Mouse (Mus musculus) MEL-GATA-1-ER (cell line): Measurements from ENCODE around the gene Gm17349.
A peak's percentile ranks its signal among the peaks of the same experiment; 100 is the strongest.
"Not testable (repeated sequence)": the region's sequence is repeated elsewhere in the genome, so short reads cannot be mapped to it uniquely, and the experiment has no call there.

Experiments used
- DNase-seq: peaks from one replicate; pipeline ENCODE4 v3.0.0-alpha.2; 2012; ENCODE audit warnings: low read depth; ENCODE audit errors: extremely low read depth

Gene Gm17349

GRCm38 (mm10) chr15:99718461-99719021, 13.3 kb upstream of the Gm17349 start:
- DNase-seq = no peak

GRCm38 (mm10) chr15:99717386-99718334, 12.4 kb upstream of the Gm17349 start, which contains the start of gene Gpd1:
Gene Gpd1, plus strand, starts transcription at chr15:99717515.
- no peak for DNase-seq

GRCm38 (mm10) chr15:99716814-99717213, 11.5 kb upstream of the Gm17349 start:
- DNase-seq = no peak

- no peak for DNase-seq
These were observed 10.9 kb upstream of the Gm17349 start for GRCm38 (mm10) chr15:99715982-99716746.

GRCm38 (mm10) chr15:99715361-99715865, 10.1 kb upstream of the Gm17349 start:
- DNase-seq = peak; percentile 59

GRCm38 (mm10) chr15:99714858-99715257, 9.6 kb upstream of the Gm17349 start:
- peak; percentile 82 for DNase-seq

GRCm38 (mm10) chr15:99714206-99714605, 8.9 kb upstream of the Gm17349 start:
- DNase-seq = no peak

GRCm38 (mm10) chr15:99713569-99713968, 8.3 kb upstream of the Gm17349 start:
- DNase-seq = no peak

GRCm38 (mm10) chr15:99712666-99713559, 7.6 kb upstream of the Gm17349 start:
- no peak for DNase-seq

GRCm38 (mm10) chr15:99711491-99711890, 6.2 kb upstream of the Gm17349 start:
- DNase-seq = no peak

- DNase-seq = no peak
These were observed 5.2 kb upstream of the Gm17349 start for GRCm38 (mm10) chr15:99710221-99711190.

- no peak for DNase-seq
These were observed 2.9 kb upstream of the Gm17349 start for GRCm38 (mm10) chr15:99708176-99708575.

GRCm38 (mm10) chr15:99704881-99705280, 409 bp downstream of the Gm17349 start:
- DNase-seq = no peak

- no peak for DNase-seq
These were observed 1.1 kb downstream of the Gm17349 start for GRCm38 (mm10) chr15:99704041-99704681.

- no peak for DNase-seq
These were observed 1.6 kb downstream of the Gm17349 start for GRCm38 (mm10) chr15:99703676-99704040.

- DNase-seq = no peak
These were observed 2.2 kb downstream of the Gm17349 start for GRCm38 (mm10) chr15:99703104-99703503.

GRCm38 (mm10) chr15:99701999-99702900, 3.0 kb downstream of the Gm17349 start, which contains the start of gene Smarcd1:
Gene Smarcd1, plus strand, starts transcription at chr15:99702129.
- peak; percentile 91 for DNase-seq

- not testable (repeated sequence) for DNase-seq
These were observed 3.7 kb downstream of the Gm17349 start for GRCm38 (mm10) chr15:99701640-99701998.
